Mouse (Mus musculus): ENCODE measurements around the gene Tlnrd1.
"Not testable (repeated sequence)": the region's sequence is repeated elsewhere in the genome, so short reads cannot be mapped to it uniquely, and the experiment has no call there.

Tlnrd1 gene

GRCm38 (mm10) chr7:83884021-83884658, at the start of gene Tlnrd1, which contains the start of gene Mesd:
Gene Tlnrd1, minus strand, starts transcription at chr7:83884305.
Gene Mesd, plus strand, starts transcription at chr7:83884466.
- peak; percentile 88 for DNase-seq (ENCODE audit: low spot score)

GRCm38 (mm10) chr7:83921637-83922036, 37.5 kb upstream of the Tlnrd1 start:
- DNase-seq (ENCODE audit: low spot score) = no peak

GRCm38 (mm10) chr7:83920241-83920640, 36.1 kb upstream of the Tlnrd1 start:
- no peak for DNase-seq (ENCODE audit: low spot score)

- peak; percentile 20 for DNase-seq (ENCODE audit: low spot score)
These were observed 30.5 kb upstream of the Tlnrd1 start for GRCm38 (mm10) chr7:83914566-83914965.

GRCm38 (mm10) chr7:83913995-83914394, 29.9 kb upstream of the Tlnrd1 start:
- no peak for DNase-seq (ENCODE audit: low spot score)

- no peak for DNase-seq (ENCODE audit: low spot score)
These were observed 29.4 kb upstream of the Tlnrd1 start for GRCm38 (mm10) chr7:83913405-83913932.

- no peak for DNase-seq (ENCODE audit: low spot score)
These were observed 27.8 kb upstream of the Tlnrd1 start for GRCm38 (mm10) chr7:83911909-83912308.

GRCm38 (mm10) chr7:83904831-83905230, 20.7 kb upstream of the Tlnrd1 start:
- no peak for DNase-seq (ENCODE audit: low spot score)

GRCm38 (mm10) chr7:83902296-83903145, 18.4 kb upstream of the Tlnrd1 start:
- DNase-seq (ENCODE audit: low spot score) = no peak

GRCm38 (mm10) chr7:83901425-83901824, 17.3 kb upstream of the Tlnrd1 start:
- no peak for DNase-seq (ENCODE audit: low spot score)

GRCm38 (mm10) chr7:83900519-83900918, 16.4 kb upstream of the Tlnrd1 start:
- no peak for DNase-seq (ENCODE audit: low spot score)

GRCm38 (mm10) chr7:83898267-83898666, 14.2 kb upstream of the Tlnrd1 start:
- DNase-seq (ENCODE audit: low spot score) = no peak

GRCm38 (mm10) chr7:83896077-83896740, 12.1 kb upstream of the Tlnrd1 start:
- no peak for DNase-seq (ENCODE audit: low spot score)

- no peak for DNase-seq (ENCODE audit: low spot score)
These were observed 10.2 kb upstream of the Tlnrd1 start for GRCm38 (mm10) chr7:83894348-83894747.

GRCm38 (mm10) chr7:83892333-83892669, 8.2 kb upstream of the Tlnrd1 start:
- DNase-seq (ENCODE audit: low spot score) = no peak

- DNase-seq (ENCODE audit: low spot score) = peak; percentile 100
These were observed 7.6 kb upstream of the Tlnrd1 start for GRCm38 (mm10) chr7:83891433-83892332.

GRCm38 (mm10) chr7:83889946-83890345, 5.8 kb upstream of the Tlnrd1 start:
- not testable (repeated sequence) for DNase-seq (ENCODE audit: low spot score)

- DNase-seq (ENCODE audit: low spot score) = peak; percentile 49
These were observed 5.3 kb upstream of the Tlnrd1 start for GRCm38 (mm10) chr7:83889383-83889782.

- DNase-seq (ENCODE audit: low spot score) = no peak
These were observed 2.4 kb upstream of the Tlnrd1 start for GRCm38 (mm10) chr7:83886366-83887129.

GRCm38 (mm10) chr7:83885835-83886234, 1.7 kb upstream of the Tlnrd1 start:
- no peak for DNase-seq (ENCODE audit: low spot score)
